Mouse (Mus musculus): Measurements from ENCODE around the gene Zdhhc23.

- TF ChIP-seq GATA1 (IDR thresholded peaks at IDR 0.05; ENCODE audit: low read length): no peak
- TF ChIP-seq TAL1 (IDR thresholded peaks at IDR 0.05; ENCODE audit: low read length): no peak
Observed at GRCm38 (mm10) chr16:44018986-44019548, 39.5 kb upstream of the Zdhhc23 start.

Measured in erythroblast, embryonic 14.5 days (primary cell).